8 mouse cellular contexts compared by ENCODE assay signal in genomic region chr8:84969241-84970134, GRCm38 (mm10). TPM values are rescaled to one million over a fixed set of nuclear protein-coding genes. Genes with fewer than 3 reads are reported as not detected.
DNase-seq lines count a peak whose midpoint lies in the region; ATAC-seq lines count a peak whose summit lies in the region.

Gene Gm49661 (minus strand): TSS chr8:84969433.
Gene Prdx2 (plus strand): TSS chr8:84969587.
Gene Rnaseh2a (minus strand): TSS chr8:84969767.

- H3K4me3 ChIP-seq in embryonic facial prominence, embryonic 15.5 days (replicated peaks) = peak within 1 kb of the TSS; percentile 73
- peak within 1 kb of the TSS; percentile 83 for H3K4me3 ChIP-seq in heart, embryonic 10.5 days
- H3K4me3 ChIP-seq in midbrain, embryonic 16.5 days (ENCODE audit: low read depth, low read length) = peak within 1 kb of the TSS; percentile 82
- peak within 1 kb of the TSS; percentile 71 for H3K4me3 ChIP-seq in stomach, embryonic 15.5 days (replicated peaks)

- no peaks in the 10 kb centered on the region for H3K9me3 ChIP-seq in embryonic facial prominence, embryonic 15.5 days (replicated peaks)
- no peaks in the 10 kb centered on the region for H3K9me3 ChIP-seq in heart, embryonic 10.5 days
- H3K9me3 ChIP-seq in midbrain, embryonic 16.5 days (replicated peaks; ENCODE audit: control insufficient read depth, low read length, poor library complexity, severe bottlenecking) = no peaks in the 10 kb centered on the region
- no peaks in the 10 kb centered on the region for H3K9me3 ChIP-seq in stomach, embryonic 15.5 days

- peak within 1 kb of the TSS; percentile 72 for H3K9ac ChIP-seq in embryonic facial prominence, embryonic 15.5 days
- peak within 1 kb of the TSS; percentile 96 for H3K9ac ChIP-seq in midbrain, embryonic 16.5 days (ENCODE audit: low read depth, low read length)
- H3K9ac ChIP-seq in stomach, embryonic 15.5 days = peak within 1 kb of the TSS; percentile 76

- WGBS in embryonic facial prominence, embryonic 15.5 days = under 1% methylated on average over 56 of the region's 56 CpGs
- under 1% methylated on average over 56 of the region's 56 CpGs for WGBS in heart, embryonic 10.5 days
- under 1% methylated on average over 56 of the region's 56 CpGs for WGBS in midbrain, embryonic 16.5 days
- under 1% methylated on average over 56 of the region's 56 CpGs for WGBS in stomach, embryonic 15.5 days

- peaks cover 37% of the 10 kb centered on the region for H3K36me3 ChIP-seq in embryonic facial prominence, embryonic 15.5 days
- H3K36me3 ChIP-seq in heart, embryonic 10.5 days = peaks cover 39% of the 10 kb centered on the region
- peaks cover 14% of the 10 kb centered on the region for H3K36me3 ChIP-seq in midbrain, embryonic 16.5 days (ENCODE audit: control insufficient read depth, insufficient read depth, low read length)
- peaks cover 11% of the 10 kb centered on the region for H3K36me3 ChIP-seq in stomach, embryonic 15.5 days

- DNase-seq in CD4-positive helper T cell, adult 2 months (ENCODE audit: low read depth, low spot score) = peak; percentile 81
- DNase-seq in adrenal gland, postnatal 36 days = peak; percentile 84 to 88
- peak; percentile 93 for DNase-seq in heart, embryonic 10.5 days (ENCODE audit: low spot score)
- DNase-seq in kidney, adult 9 months = peak; percentile 79
- DNase-seq in liver = peak; percentile 95

- H3K4me1 ChIP-seq in embryonic facial prominence, embryonic 15.5 days = peaks cover 41% of the 10 kb centered on the region
- peaks cover 40% of the 10 kb centered on the region for H3K4me1 ChIP-seq in heart, embryonic 10.5 days
- peaks cover 26% of the 10 kb centered on the region for H3K4me1 ChIP-seq in midbrain, embryonic 16.5 days (ENCODE audit: control insufficient read depth, insufficient read depth, low read length)
- peaks cover 28% of the 10 kb centered on the region for H3K4me1 ChIP-seq in stomach, embryonic 15.5 days

- peak within 1 kb of the TSS; percentile 76 for H3K4me2 ChIP-seq in embryonic facial prominence, embryonic 15.5 days (replicated peaks)
- peak within 1 kb of the TSS; percentile 97 for H3K4me2 ChIP-seq in midbrain, embryonic 16.5 days (ENCODE audit: low read length)
- peak within 1 kb of the TSS; percentile 84 for H3K4me2 ChIP-seq in stomach, embryonic 15.5 days

- H3K27me3 ChIP-seq in embryonic facial prominence, embryonic 15.5 days = no peaks in the 10 kb centered on the region
- H3K27me3 ChIP-seq in heart, embryonic 10.5 days (ENCODE audit: insufficient read depth, poor library complexity, severe bottlenecking) = no peaks in the 10 kb centered on the region
- H3K27me3 ChIP-seq in midbrain, embryonic 16.5 days (ENCODE audit: control insufficient read depth, insufficient read depth, low read depth, low read length) = no peaks in the 10 kb centered on the region
- no peaks in the 10 kb centered on the region for H3K27me3 ChIP-seq in stomach, embryonic 15.5 days (replicated peaks)

- H3K27ac ChIP-seq in embryonic facial prominence, embryonic 15.5 days (replicated peaks) = peak within 1 kb of the TSS; percentile 88
- H3K27ac ChIP-seq in heart, embryonic 10.5 days = peak within 1 kb of the TSS; percentile 97
- peak within 1 kb of the TSS; percentile 93 for H3K27ac ChIP-seq in midbrain, embryonic 16.5 days (ENCODE audit: low read length)
- H3K27ac ChIP-seq in stomach, embryonic 15.5 days = peak within 1 kb of the TSS; percentile 95

- ATAC-seq in embryonic facial prominence, embryonic 15.5 days (ENCODE audit: insufficient number of reproducible peaks, low FRiP score, low TSS enrichment, low read depth) = peak; percentile 76
- ATAC-seq in midbrain, embryonic 16.5 days = peak; percentile 59
- peak; percentile 77 for ATAC-seq in stomach, embryonic 15.5 days (ENCODE audit: insufficient read depth, low FRiP score, low read depth)

RNA-seq across cellular contexts. Expression of gene Gm49661, which starts in this region (rescaled TPM):
- total RNA-seq in adrenal gland, postnatal 36 days (2021) = 1 to 10 TPM in 1 of 2 experiments, not detected in 1; 1.5 TPM
- polyA plus RNA-seq in embryonic facial prominence, embryonic 15.5 days (2015; fragmentation: Nextera tagmentation; extraction: Ambion mirVana) = not detected in 2 replicates
- polyA plus RNA-seq in heart, embryonic 10.5 days (2016; fragmentation: Nextera tagmentation; extraction: Ambion mirVana) = not detected in 2 replicates
- polyA plus RNA-seq in midbrain, embryonic 16.5 days (2015; fragmentation: Nextera tagmentation; extraction: Ambion mirVana) = not detected in 2 replicates
- polyA plus RNA-seq in stomach, embryonic 15.5 days (2015; fragmentation: Nextera tagmentation; extraction: Ambion mirVana) = not detected in 2 replicates

RNA-seq across cellular contexts. Expression of gene Prdx2, which starts in this region (rescaled TPM):
- total RNA-seq in adrenal gland, postnatal 36 days (2021) = 100 to 1,000 TPM; 651 to 659 TPM
- 705 and 717 TPM in 2 replicates for polyA plus RNA-seq in embryonic facial prominence, embryonic 15.5 days (2015; fragmentation: Nextera tagmentation; extraction: Ambion mirVana)
- polyA plus RNA-seq in heart, embryonic 10.5 days (2016; fragmentation: Nextera tagmentation; extraction: Ambion mirVana) = 810 and 835 TPM in 2 replicates
- 1,134 and 1,161 TPM in 2 replicates for polyA plus RNA-seq in midbrain, embryonic 16.5 days (2015; fragmentation: Nextera tagmentation; extraction: Ambion mirVana)
- 637 and 677 TPM in 2 replicates for polyA plus RNA-seq in stomach, embryonic 15.5 days (2015; fragmentation: Nextera tagmentation; extraction: Ambion mirVana)

RNA-seq across cellular contexts. Expression of gene Rnaseh2a, which starts in this region (rescaled TPM):
- 100 to 1,000 TPM; 109 to 136 TPM for total RNA-seq in adrenal gland, postnatal 36 days (2021)
- 94.9 and 99.1 TPM in 2 replicates for polyA plus RNA-seq in embryonic facial prominence, embryonic 15.5 days (2015; fragmentation: Nextera tagmentation; extraction: Ambion mirVana)
- 104 and 119 TPM in 2 replicates for polyA plus RNA-seq in heart, embryonic 10.5 days (2016; fragmentation: Nextera tagmentation; extraction: Ambion mirVana)
- 47.9 and 51.3 TPM in 2 replicates for polyA plus RNA-seq in midbrain, embryonic 16.5 days (2015; fragmentation: Nextera tagmentation; extraction: Ambion mirVana)
- 112 and 113 TPM in 2 replicates for polyA plus RNA-seq in stomach, embryonic 15.5 days (2015; fragmentation: Nextera tagmentation; extraction: Ambion mirVana)

Comparison
In these comparisons a context has a peak if more than half of its experiments do, and no peak if none do; other contexts are left out.
1. Peak in every context shown above with its lines: DNase-seq, ATAC-seq, H3K4me3 ChIP-seq and H3K27ac ChIP-seq.